Mouse (Mus musculus) heart, embryonic 15.5 days (tissue): Measurements from ENCODE around the gene Ppm1h. TPM values are rescaled to one million over a fixed set of nuclear protein-coding genes. Genes with fewer than 3 reads are reported as not detected.
A peak's percentile ranks its signal among the peaks of the same experiment; 100 is the strongest.

Experiments used
- ATAC-seq: fragments of 200-750 bp; cut with Nextera tagmentation; replicated peaks from 2 replicates; pipeline ENCODE4 v1.8.0; 2017; ENCODE audit warnings: low read depth, moderate TSS enrichment; ENCODE audit not compliant: insufficient number of reproducible peaks, insufficient read depth, low FRiP score
- H3K27ac ChIP-seq: fragments of 300-500 bp; sonication (generic); 2 replicates; pipeline ENCODE4 v1.5.1; 2015; ENCODE audit warnings: mild to moderate bottlenecking, inconsistent platforms
- H3K27me3 ChIP-seq: fragments of 300-500 bp; sonication (generic); 2 replicates; pipeline ENCODE4 v1.6.1; 2015; ENCODE audit warnings: inconsistent platforms
- H3K36me3 ChIP-seq: fragments of 300-500 bp; sonication (generic); 2 replicates; pipeline ENCODE4 v1.6.1; 2015; ENCODE audit warnings: mild to moderate bottlenecking, inconsistent platforms
- H3K4me1 ChIP-seq: fragments of 300-500 bp; sonication (generic); replicated peaks from 2 replicates; pipeline ENCODE4 v1.6.1; 2015; ENCODE audit warnings: inconsistent platforms
- H3K4me2 ChIP-seq: fragments of 300-500 bp; sonication (generic); 2 replicates; pipeline ENCODE4 v1.6.1; 2015; ENCODE audit warnings: inconsistent platforms, mild to moderate bottlenecking, moderate library complexity
- H3K4me3 ChIP-seq: fragments of 300-500 bp; sonication (generic); 2 replicates; pipeline ENCODE4 v1.5.1; 2015; ENCODE audit warnings: mild to moderate bottlenecking, inconsistent platforms
- H3K9ac ChIP-seq: fragments of 300-500 bp; sonication (generic); 2 replicates; pipeline ENCODE4 v1.6.1; 2015; ENCODE audit warnings: mild to moderate bottlenecking, inconsistent platforms
- H3K9me3 ChIP-seq: fragments of 300-500 bp; sonication (generic); replicated peaks from 2 replicates; pipeline ENCODE4 v1.6.1; 2016; ENCODE audit warnings: inconsistent platforms
- WGBS: fragments of 180-500 bp; shearing (Covaris S2); methylation state at CpG from one replicate; pipeline ENCODE4 v1.1.7; 2015; ENCODE audit warnings: mixed read lengths; 5-methylcytosine and 5-hydroxymethylcytosine counted together
- polyA plus RNA-seq: library from polyadenylated mRNA; unstranded; fragments of >200 nt; fragmentation: Nextera tagmentation; extraction: Ambion mirVana; gene quantifications from 2 replicates; pipeline ENCODE4 v1.2.1, GENCODE M21; 2015

Ppm1h gene
- polyA plus RNA-seq, 1 experiment from 2014 or later, result 4.2 TPM

DNA sequence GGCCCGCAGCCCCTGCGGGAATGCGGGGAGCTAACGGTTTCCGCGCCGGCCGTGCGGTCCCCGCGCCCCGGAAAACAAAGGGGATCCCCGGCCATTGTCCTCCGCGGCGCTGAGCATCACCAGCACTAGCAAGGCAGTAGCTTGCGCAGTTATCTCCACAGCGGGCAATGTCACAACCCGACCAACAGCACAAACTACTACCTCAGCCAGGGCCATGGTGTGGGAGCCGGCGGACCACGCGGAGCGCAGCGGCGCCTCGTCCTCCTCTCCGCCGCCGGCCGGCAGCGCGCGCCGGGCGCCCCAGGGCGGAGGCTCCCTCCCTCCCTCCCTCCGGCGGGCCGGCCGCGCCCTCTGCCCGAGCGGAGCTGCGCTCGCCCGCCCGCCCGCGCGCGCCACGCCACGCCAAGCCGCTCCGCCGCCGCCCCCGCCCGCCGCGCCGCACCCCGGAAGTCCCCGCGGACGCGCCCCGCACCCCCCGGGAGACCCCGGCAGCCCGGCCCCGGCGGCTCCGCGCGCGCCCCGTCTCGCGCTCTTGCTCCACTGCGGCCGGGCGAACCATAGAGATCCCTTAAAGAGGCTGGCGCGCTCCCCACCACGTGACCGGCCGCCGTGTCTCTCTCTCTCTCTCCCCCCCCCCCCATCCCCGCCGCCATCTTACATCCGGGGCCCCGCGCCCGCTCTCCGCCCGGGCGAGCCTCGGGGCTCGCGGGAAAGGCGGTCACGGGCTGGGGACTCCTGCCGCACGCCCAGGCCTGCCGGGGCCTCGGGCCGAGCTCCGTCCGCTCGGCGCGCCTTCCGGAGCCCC lies 307.2 kb downstream of the Ppm1h start:
- Histone ChIP-seq H3K4me1 (peaks cover 48% of the 10 kb centered on the region), H3K36me3 (peaks cover 2% of the 10 kb centered on the region; the same call in 1 of the 2 replicates), H3K4me2 (peak overlapping the region; percentile 75), H3K9me3 (no peaks in the 10 kb centered on the region), H3K27me3 (no peaks in the 10 kb centered on the region), H3K9ac (peak overlapping the region; percentile 97), H3K27ac (peak overlapping the region; percentile 100), H3K4me3 (peak overlapping the region; percentile 76)
- peak; percentile 88 for ATAC-seq
- WGBS, result 2% methylated on average over 61 of the region's 115 CpGs

DNA sequence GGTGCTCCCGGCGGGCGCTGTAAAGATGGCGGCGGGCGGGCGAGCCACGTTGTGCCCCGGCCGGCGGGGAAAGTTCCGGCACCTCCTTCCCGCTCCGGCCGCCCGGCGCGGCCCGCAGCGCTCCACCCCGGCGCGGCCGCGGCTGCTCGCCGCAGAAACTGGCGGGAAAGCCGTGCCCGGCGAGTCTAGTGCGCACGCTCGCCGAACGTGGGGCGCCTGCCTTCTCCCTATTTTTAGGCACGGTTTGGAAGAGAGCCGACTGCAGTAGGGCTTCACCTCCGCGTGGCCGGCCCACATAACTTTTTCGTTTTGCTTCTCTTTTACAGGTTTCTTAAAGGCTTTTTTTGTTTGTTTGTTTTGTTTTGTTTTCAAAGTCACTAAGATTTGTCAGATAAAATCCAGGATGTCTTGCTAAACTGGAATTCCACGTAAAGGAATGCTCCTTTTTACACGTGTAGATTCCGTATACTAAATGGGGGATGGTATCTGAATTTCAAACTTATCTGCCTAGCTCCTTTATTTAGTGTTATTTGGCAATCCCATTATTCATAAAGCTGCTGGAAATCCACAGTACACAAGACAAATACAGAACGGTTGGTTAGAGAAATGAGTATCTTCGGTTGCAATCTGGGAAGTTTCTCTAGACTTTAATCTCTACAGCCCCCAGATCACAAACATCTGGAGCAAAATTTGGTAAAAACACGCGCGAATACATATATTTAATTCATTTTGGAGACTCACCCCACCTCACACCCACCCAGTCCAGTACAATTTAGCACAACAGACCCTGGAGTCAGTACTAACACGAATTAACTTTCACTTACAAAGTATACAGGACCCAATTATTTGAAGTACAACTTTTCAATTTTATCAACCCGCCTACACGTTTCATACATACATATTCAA lies 308.0 kb downstream of the Ppm1h start:
- Histone ChIP-seq H3K27me3 (no peaks in the 10 kb centered on the region), H3K4me1 (peaks cover 53% of the 10 kb centered on the region), H3K4me3 (peak overlapping the region; percentile 76), H3K9me3 (no peaks in the 10 kb centered on the region), H3K4me2 (peak overlapping the region; percentile 75), H3K27ac (peak overlapping the region; percentile 100), H3K9ac (peak overlapping the region; percentile 97), H3K36me3 (no peaks in the 10 kb centered on the region)
- ATAC-seq, result peak; percentile 77
- 7% methylated on average over 54 of the region's 54 CpGs for WGBS

DNA sequence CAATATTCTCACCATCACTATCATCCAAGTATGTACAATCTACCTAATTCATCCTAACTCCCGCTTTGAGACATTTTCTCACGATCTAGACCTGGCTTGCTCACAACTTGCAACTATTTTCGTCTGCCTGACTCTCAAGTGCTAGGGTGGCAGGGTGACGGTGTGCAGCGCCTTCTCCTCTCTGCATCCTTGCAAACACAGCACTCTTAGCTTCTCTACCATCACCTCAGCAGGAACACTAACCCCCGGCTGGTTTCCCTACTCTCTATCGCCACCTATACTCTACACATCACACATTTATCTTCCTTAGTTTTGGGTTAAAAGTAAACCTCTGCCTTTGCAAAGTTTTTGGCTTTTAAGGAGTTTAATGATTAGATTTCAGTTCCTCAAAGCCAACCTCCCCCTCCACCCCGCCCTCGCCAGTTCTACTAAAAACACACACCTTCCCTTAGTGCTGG lies 309.1 kb downstream of the Ppm1h start:
- Histone ChIP-seq H3K9me3 (no peaks in the 10 kb centered on the region), H3K4me1 (peaks cover 55% of the 10 kb centered on the region), H3K27me3 (no peaks in the 10 kb centered on the region), H3K36me3 (no peaks in the 10 kb centered on the region), H3K4me3 (peak overlapping the region; percentile 26), H3K9ac (peak overlapping the region; percentile 29; the same call in 1 of the 2 replicates), H3K4me2 (peak overlapping the region; percentile 75), H3K27ac (peak overlapping the region; percentile 100)
- WGBS, result 8% methylated on average over 9 of the region's 9 CpGs
- ATAC-seq, result no peak

DNA sequence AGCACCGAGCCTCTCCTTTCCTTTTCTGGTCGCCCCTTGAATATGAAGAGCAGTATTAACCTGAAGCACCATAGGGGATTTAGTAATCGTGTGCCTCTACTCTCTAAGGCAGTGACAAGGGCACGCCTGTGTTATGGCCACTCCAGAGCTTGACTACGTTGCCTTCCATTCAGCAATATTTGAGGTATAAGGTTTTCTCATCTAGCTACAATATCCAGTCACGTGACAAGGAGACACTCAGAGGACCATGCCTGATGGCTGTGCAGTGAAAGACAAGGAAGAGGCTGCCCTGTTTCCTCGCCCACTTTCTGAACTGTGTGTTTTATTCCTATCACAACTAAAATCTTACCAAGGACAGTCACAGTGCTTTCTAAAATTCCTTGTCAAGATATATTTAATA lies 309.8 kb downstream of the Ppm1h start:
- no peak for ATAC-seq
- Histone ChIP-seq H3K4me2 (peak overlapping the region; percentile 75), H3K36me3 (no peaks in the 10 kb centered on the region; the same call in 1 of the 2 replicates), H3K4me3 (peak overlapping the region; percentile 26), H3K27ac (peak overlapping the region; percentile 100), H3K4me1 (peaks cover 49% of the 10 kb centered on the region), H3K9ac (peak overlapping the region; percentile 29; the same call in 1 of the 2 replicates), H3K9me3 (no peaks in the 10 kb centered on the region), H3K27me3 (no peaks in the 10 kb centered on the region)
- 55% methylated on average over 7 of the region's 7 CpGs for WGBS

DNA sequence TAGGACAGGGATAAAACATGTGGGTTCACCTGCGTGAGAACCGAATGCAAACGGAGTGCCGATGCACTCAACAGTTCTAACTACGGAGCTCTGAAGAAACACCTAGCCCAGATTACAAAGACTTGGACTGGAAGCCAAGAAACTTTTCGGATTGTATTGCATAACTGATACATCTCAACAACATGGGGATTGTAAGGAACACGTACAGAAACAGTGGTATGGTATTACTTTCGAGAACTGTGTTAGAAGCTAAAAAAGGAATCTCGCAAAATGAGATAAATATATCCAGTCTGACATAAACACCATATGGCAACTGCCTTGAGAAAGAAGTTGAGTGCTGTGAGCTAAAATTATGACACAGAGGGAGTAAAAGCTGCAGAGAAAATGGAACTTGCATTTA lies 311.4 kb downstream of the Ppm1h start:
- Histone ChIP-seq H3K4me2 (peak overlapping the region; percentile 22), H3K9ac (no peak overlapping the region)

DNA sequence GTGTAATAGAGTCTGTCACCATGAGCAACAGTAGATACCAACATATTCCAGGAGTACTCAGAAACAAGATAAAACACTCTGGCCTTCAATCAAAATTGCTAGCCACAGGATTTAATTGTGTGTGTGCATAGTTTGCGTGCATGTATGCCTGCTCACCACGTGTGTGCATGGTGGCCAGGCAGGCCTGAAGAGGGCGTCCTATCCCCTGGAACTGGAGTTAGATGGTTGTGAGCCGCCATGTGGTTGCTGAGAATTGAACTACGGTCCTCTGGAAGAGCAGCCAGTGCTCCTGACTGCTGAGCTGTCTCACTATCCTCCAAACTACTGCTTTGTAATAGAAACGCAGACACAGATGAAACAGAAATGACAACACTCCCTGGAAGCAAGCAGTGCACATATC lies 312.0 kb downstream of the Ppm1h start:
- Histone ChIP-seq H3K4me3 (peak overlapping the region; percentile 25), H3K27me3 (no peaks in the 10 kb centered on the region), H3K27ac (peak overlapping the region; percentile 95), H3K4me2 (peak overlapping the region; percentile 55), H3K36me3 (peaks cover 15% of the 10 kb centered on the region), H3K4me1 (peaks cover 44% of the 10 kb centered on the region), H3K9ac (no peak overlapping the region), H3K9me3 (no peaks in the 10 kb centered on the region)
- no peak for ATAC-seq
- 63% methylated on average over 6 of the region's 6 CpGs for WGBS

More for the DNA sequence above, 311.4 kb downstream of the Ppm1h start:
- WGBS, result 72% methylated on average over 9 of the region's 9 CpGs
- no peaks in the 10 kb centered on the region for H3K27me3 ChIP-seq
- peaks cover 44% of the 10 kb centered on the region for H3K4me1 ChIP-seq
- no peak for ATAC-seq
- H3K27ac ChIP-seq, result peak overlapping the region; percentile 95
- H3K36me3 ChIP-seq, result peaks cover 9% of the 10 kb centered on the region; the same call in 1 of the 2 replicates
- H3K4me3 ChIP-seq, result no peak overlapping the region
- H3K9me3 ChIP-seq, result no peaks in the 10 kb centered on the region

DNA sequence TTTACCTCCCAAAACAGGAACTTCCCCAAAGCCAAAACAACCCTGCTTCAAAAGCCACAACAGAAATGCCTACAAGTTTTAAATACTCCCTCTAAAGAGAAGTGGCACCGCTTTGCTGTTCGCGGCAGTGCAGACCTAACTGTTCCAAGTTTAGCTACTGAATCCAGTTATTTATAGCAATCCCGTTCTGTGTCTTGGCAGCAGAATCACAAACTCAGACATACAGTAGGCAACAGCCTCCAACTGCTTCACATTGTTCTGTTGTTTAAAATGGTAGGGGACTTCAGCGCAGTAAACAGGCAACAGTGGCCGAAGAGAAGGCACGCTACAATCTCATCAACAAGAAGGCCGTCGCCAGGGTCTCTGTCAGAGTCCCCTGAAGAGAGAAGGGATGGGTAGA lies 312.5 kb downstream of the Ppm1h start:
- H3K9me3 ChIP-seq, result no peaks in the 10 kb centered on the region
- WGBS, result 46% methylated on average over 9 of the region's 9 CpGs
- H3K4me2 ChIP-seq, result peak overlapping the region; percentile 55
- peaks cover 44% of the 10 kb centered on the region for H3K4me1 ChIP-seq
- peak; percentile 56; the same call in 1 of the 2 replicates for ATAC-seq
- H3K9ac ChIP-seq, result no peak overlapping the region
- peaks cover 18% of the 10 kb centered on the region for H3K36me3 ChIP-seq
- peak overlapping the region; percentile 25 for H3K4me3 ChIP-seq
- H3K27ac ChIP-seq, result peak overlapping the region; percentile 95
- no peaks in the 10 kb centered on the region for H3K27me3 ChIP-seq

DNA sequence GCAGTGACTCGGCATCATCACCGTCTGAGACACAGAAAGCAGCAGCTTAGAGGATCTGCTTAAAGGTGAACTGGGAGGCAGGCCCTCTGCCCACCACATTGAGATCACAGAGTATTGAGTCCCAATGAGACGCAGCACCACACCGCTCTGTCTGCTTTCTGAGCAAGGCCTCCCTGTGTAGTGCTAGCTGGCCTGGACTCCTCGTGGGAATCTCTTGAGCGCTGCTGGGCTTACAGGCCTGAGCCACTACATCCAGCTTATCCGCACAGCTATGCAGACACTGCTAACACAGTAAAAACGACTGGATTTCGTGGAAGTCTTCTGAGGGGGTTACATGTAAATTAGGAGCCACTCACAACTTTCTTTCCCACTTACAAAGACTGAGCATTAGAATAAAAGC lies 313.1 kb downstream of the Ppm1h start:
- H3K4me3 ChIP-seq, result no peak overlapping the region
- peaks cover 43% of the 10 kb centered on the region for H3K4me1 ChIP-seq
- peaks cover 24% of the 10 kb centered on the region for H3K36me3 ChIP-seq
- peak overlapping the region; percentile 95 for H3K27ac ChIP-seq
- no peaks in the 10 kb centered on the region for H3K27me3 ChIP-seq
- peak overlapping the region; percentile 43 for H3K4me2 ChIP-seq
- whole genome bisulfite sequencing, result 52% methylated on average over 9 of the region's 9 CpGs
- H3K9me3 ChIP-seq, result no peaks in the 10 kb centered on the region
- no peak overlapping the region for H3K9ac ChIP-seq
- peak; percentile 68 for ATAC-seq

DNA sequence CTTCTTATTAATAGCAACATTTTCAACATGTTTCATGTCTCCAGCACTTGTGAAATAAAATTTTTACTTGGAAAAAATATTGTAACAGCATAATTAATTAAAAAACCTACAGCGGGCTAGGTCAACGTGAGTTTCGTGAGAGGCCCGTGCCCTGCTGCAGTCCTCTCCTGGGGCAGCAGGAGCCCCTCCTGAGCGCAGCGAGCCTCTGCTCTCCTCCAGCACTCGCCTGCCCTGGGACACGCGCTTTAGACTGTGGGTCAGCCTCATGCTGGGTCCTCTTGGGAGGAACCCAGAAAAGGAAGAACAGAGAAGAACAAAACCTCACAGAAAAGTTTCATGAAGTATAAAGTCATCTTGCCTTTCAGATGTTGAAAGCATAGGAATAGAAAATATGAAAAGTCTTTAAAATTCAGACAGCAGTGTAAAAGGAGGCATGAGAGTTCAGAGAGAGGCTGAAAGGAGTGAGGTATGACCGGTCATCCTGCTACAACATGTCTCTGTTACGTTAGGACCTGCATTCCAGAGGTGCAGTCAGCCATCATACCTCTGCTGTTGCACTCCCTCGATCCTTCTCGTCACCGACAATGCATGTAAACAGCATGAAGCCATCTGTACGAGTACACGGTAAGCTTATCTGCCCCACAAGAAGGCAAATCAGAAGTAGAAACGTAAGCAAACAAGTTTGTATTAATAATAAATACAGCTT lies 316.0 kb downstream of the Ppm1h start:
- peaks cover 51% of the 10 kb centered on the region for H3K36me3 ChIP-seq
- no peaks in the 10 kb centered on the region for H3K27me3 ChIP-seq
- H3K27ac ChIP-seq, result no peak overlapping the region
- no peak overlapping the region for H3K4me2 ChIP-seq
- H3K9ac ChIP-seq, result no peak overlapping the region
- H3K4me3 ChIP-seq, result no peak overlapping the region
- ATAC-seq, result no peak
- 82% methylated on average over 17 of the region's 17 CpGs for WGBS
- H3K4me1 ChIP-seq, result peaks cover 17% of the 10 kb centered on the region
- no peaks in the 10 kb centered on the region for H3K9me3 ChIP-seq
